Mouse (Mus musculus): ENCODE measurements at regions not wholly inside any gene's neighbourhood (a gene's known extent, or its start where the extent isn't known, plus 50 kb on each side); places are given as distances from the start of the nearest gene placed in this dataset.

- DNase-seq (ENCODE audit: low read depth, low spot score) = peak; percentile 16
Observed at GRCm38 (mm10) chr6:99985322-99985721, 259.1 kb upstream of the Prok2 start.

- DNase-seq (ENCODE audit: low read depth, low spot score) = no peak
Observed at GRCm38 (mm10) chr6:99984856-99985224, 258.6 kb upstream of the Prok2 start.

GRCm38 (mm10) chr6:99984057-99984855 lies 258.1 kb upstream of the Prok2 start:
- peak; percentile 6 for DNase-seq (ENCODE audit: low read depth, low spot score)

- no peak for DNase-seq (ENCODE audit: low read depth, low spot score)
Observed at GRCm38 (mm10) chr6:99979614-99980013, 253.4 kb upstream of the Prok2 start.

- no peak for DNase-seq (ENCODE audit: low read depth, low spot score)
Observed at GRCm38 (mm10) chr6:99978164-99978746, 252.1 kb upstream of the Prok2 start.

GRCm38 (mm10) chr6:99976144-99976543 lies 250.0 kb upstream of the Prok2 start:
- peak; percentile 29 for DNase-seq (ENCODE audit: low read depth, low spot score)

- peak; percentile 29 for DNase-seq (ENCODE audit: low read depth, low spot score)
Observed at GRCm38 (mm10) chr6:99975486-99975885, 249.3 kb upstream of the Prok2 start.

GRCm38 (mm10) chr6:99974464-99974863 lies 248.3 kb upstream of the Prok2 start:
- peak; percentile 59 for DNase-seq (ENCODE audit: low read depth, low spot score)

- DNase-seq (ENCODE audit: low read depth, low spot score) = peak; percentile 93
Observed at GRCm38 (mm10) chr6:99971376-99971775, 245.2 kb upstream of the Prok2 start.

- DNase-seq (ENCODE audit: low read depth, low spot score) = peak; percentile 98
Observed at GRCm38 (mm10) chr6:99968889-99969288, 242.7 kb upstream of the Prok2 start.

GRCm38 (mm10) chr6:99967465-99967864 lies 241.3 kb upstream of the Prok2 start:
- DNase-seq (ENCODE audit: low read depth, low spot score) = peak; percentile 8

- peak; percentile 12 for DNase-seq (ENCODE audit: low read depth, low spot score)
Observed at GRCm38 (mm10) chr6:99964540-99964939, 238.3 kb upstream of the Prok2 start.

GRCm38 (mm10) chr6:99964007-99964406 lies 237.8 kb upstream of the Prok2 start:
- DNase-seq (ENCODE audit: low read depth, low spot score) = peak; percentile 21

GRCm38 (mm10) chr6:99959371-99959770 lies 233.2 kb upstream of the Prok2 start:
- DNase-seq (ENCODE audit: low read depth, low spot score) = no peak

GRCm38 (mm10) chr6:99954832-99955830 lies 228.9 kb upstream of the Prok2 start:
- DNase-seq (ENCODE audit: low read depth, low spot score) = peak; percentile 8

- DNase-seq (ENCODE audit: low read depth, low spot score) = no peak
Observed at GRCm38 (mm10) chr6:99953980-99954776, 228.0 kb upstream of the Prok2 start.

- no peak for DNase-seq (ENCODE audit: low read depth, low spot score)
Observed at GRCm38 (mm10) chr6:99950811-99951210, 224.6 kb upstream of the Prok2 start.

GRCm38 (mm10) chr6:99946917-99947316 lies 220.7 kb upstream of the Prok2 start:
- no peak for DNase-seq (ENCODE audit: low read depth, low spot score)

GRCm38 (mm10) chr6:99946481-99946880 lies 220.3 kb upstream of the Prok2 start:
- no peak for DNase-seq (ENCODE audit: low read depth, low spot score)

- DNase-seq (ENCODE audit: low read depth, low spot score) = no peak
Observed at GRCm38 (mm10) chr6:99945691-99946090, 219.5 kb upstream of the Prok2 start.

GRCm38 (mm10) chr6:99942958-99943357 lies 216.8 kb upstream of the Prok2 start:
- no peak for DNase-seq (ENCODE audit: low read depth, low spot score)
